Mouse (Mus musculus): ENCODE data around the gene Ntrk3.

Gene Ntrk3

GRCm38 (mm10) chr7:78621115-78621514 is 116.7 kb downstream of the Ntrk3 start:
- DNase-seq, result no peak

- no peak for DNase-seq
Measured at GRCm38 (mm10) chr7:78619818-78620577, 117.8 kb downstream of the Ntrk3 start.

GRCm38 (mm10) chr7:78605538-78606130 is 132.2 kb downstream of the Ntrk3 start:
- no peak for DNase-seq

- DNase-seq, result no peak
Measured at GRCm38 (mm10) chr7:78603922-78604321, 133.9 kb downstream of the Ntrk3 start.

- no peak for DNase-seq
Measured at GRCm38 (mm10) chr7:78601851-78602250, 136.0 kb downstream of the Ntrk3 start.

GRCm38 (mm10) chr7:78600886-78601285 is 136.9 kb downstream of the Ntrk3 start:
- DNase-seq, result no peak

GRCm38 (mm10) chr7:78599941-78600677 is 137.7 kb downstream of the Ntrk3 start:
- DNase-seq, result no peak

- DNase-seq, result no peak
Measured at GRCm38 (mm10) chr7:78598147-78598546, 139.7 kb downstream of the Ntrk3 start.

GRCm38 (mm10) chr7:78597251-78598129 is 140.3 kb downstream of the Ntrk3 start:
- no peak for DNase-seq

GRCm38 (mm10) chr7:78596556-78596955 is 141.3 kb downstream of the Ntrk3 start:
- DNase-seq, result no peak

- DNase-seq, result peak; percentile 73
Measured at GRCm38 (mm10) chr7:78595895-78596294, 141.9 kb downstream of the Ntrk3 start.

GRCm38 (mm10) chr7:78592948-78593347 is 144.9 kb downstream of the Ntrk3 start:
- no peak for DNase-seq

- no peak for DNase-seq
Measured at GRCm38 (mm10) chr7:78592172-78592571, 145.6 kb downstream of the Ntrk3 start.

- no peak for DNase-seq
Measured at GRCm38 (mm10) chr7:78589766-78590165, 148.0 kb downstream of the Ntrk3 start.

GRCm38 (mm10) chr7:78586800-78587199 is 151.0 kb downstream of the Ntrk3 start:
- no peak for DNase-seq

GRCm38 (mm10) chr7:78585960-78586359 is 151.9 kb downstream of the Ntrk3 start:
- no peak for DNase-seq

- DNase-seq, result no peak
Measured at GRCm38 (mm10) chr7:78584936-78585335, 152.9 kb downstream of the Ntrk3 start.

GRCm38 (mm10) chr7:78584499-78584898 is 153.3 kb downstream of the Ntrk3 start:
- no peak for DNase-seq

- no peak for DNase-seq
Measured at GRCm38 (mm10) chr7:78583678-78584077, 154.1 kb downstream of the Ntrk3 start.

- DNase-seq, result no peak
Measured at GRCm38 (mm10) chr7:78581341-78581740, 156.5 kb downstream of the Ntrk3 start.

GRCm38 (mm10) chr7:78579461-78580234 is 158.2 kb downstream of the Ntrk3 start:
- peak; percentile 37 for DNase-seq
